Mouse (Mus musculus) liver, embryonic 14.5 days (tissue): Measurements from ENCODE around the gene H2afx. TPM values are rescaled to one million over a fixed set of nuclear protein-coding genes. Genes with fewer than 3 reads are reported as not detected.
"Not testable (repeated sequence)": the region's sequence is repeated elsewhere in the genome, so short reads cannot be mapped to it uniquely, and the experiment has no call there.

Experiments
- ATAC-seq: fragments of 200-750 bp; cut with Nextera tagmentation; 2 replicates; pipeline ENCODE4 v1.8.0; 2017; ENCODE audit warnings: moderate number of reproducible peaks, mild to moderate bottlenecking, moderate library complexity; ENCODE audit not compliant: insufficient read depth
- DNase-seq, 3 experiments: peaks; one replicate each; pipeline ENCODE4 v3.0.0-alpha.2; 2012 to 2013; ENCODE audit warnings: low read depth in 3 of 3, low spot score in 3 of 3
- H3K27ac ChIP-seq: fragments of 300-500 bp; sonication (generic); 2 replicates; pipeline ENCODE4 v1.5.1; 2014; ENCODE audit warnings: moderate library complexity, mild to moderate bottlenecking, control low read depth, inconsistent platforms
- H3K27me3 ChIP-seq: fragments of 300-500 bp; sonication (generic); 2 replicates; pipeline ENCODE4 v1.6.1; 2014; ENCODE audit warnings: mild to moderate bottlenecking, low read length, moderate library complexity; ENCODE audit not compliant: control insufficient read depth, insufficient read depth
- H3K36me3 ChIP-seq: fragments of 300-500 bp; sonication (generic); replicated peaks from 2 replicates; pipeline ENCODE4 v1.6.1; 2014; ENCODE audit warnings: low read depth; ENCODE audit not compliant: control insufficient read depth, insufficient read depth
- H3K4me1 ChIP-seq, 2 experiments: fragments of 200-500 bp in 1 of 2; fragments of 300-500 bp in 1 of 2; sonication (generic) in 1 of 2; replicated peaks; 2 replicates each; pipeline ENCODE4 v1.6.1; 2012 to 2014; ENCODE audit warnings: antibody characterized with exemption in 1 of 2, inconsistent platforms in 1 of 2, low read length in 1 of 2; ENCODE audit not compliant: control insufficient read depth in 2 of 2, insufficient read depth in 2 of 2
- H3K4me2 ChIP-seq: fragments of 300-500 bp; sonication (generic); 2 replicates; pipeline ENCODE4 v1.6.1; 2014; ENCODE audit warnings: low read depth, mild to moderate bottlenecking, control low read depth, moderate library complexity
- H3K4me3 ChIP-seq, 2 experiments: fragments of 200-500 bp in 1 of 2; fragments of 300-500 bp in 1 of 2; sonication (generic) in 1 of 2; 2 replicates each; pipeline ENCODE4 v1.5.1; 2012 to 2014; ENCODE audit warnings: low read depth in 2 of 2, low read length in 2 of 2, mild to moderate bottlenecking in 2 of 2, control low read depth in 1 of 2, inconsistent platforms in 1 of 2, moderate library complexity in 1 of 2; ENCODE audit not compliant: insufficient read depth in 1 of 2
- H3K9ac ChIP-seq: fragments of 300-500 bp; sonication (generic); replicated peaks from 2 replicates; pipeline ENCODE4 v1.6.1; 2014; ENCODE audit warnings: mild to moderate bottlenecking, control low read depth, moderate library complexity
- H3K9me3 ChIP-seq: fragments of 300-500 bp; sonication (generic); 2 replicates; pipeline ENCODE4 v1.6.1; 2016; ENCODE audit warnings: low read length, mixed read lengths; ENCODE audit not compliant: control insufficient read depth
- CTCF ChIP-seq: IDR thresholded peaks from 2 replicates; pipeline ENCODE4 v1.5.1; 2016; ENCODE audit warnings: antibody characterized with exemption, low read depth, control low read depth
- EP300 ChIP-seq: IDR thresholded peaks from 2 replicates; pipeline ENCODE4 v1.6.1; 2016; ENCODE audit warnings: antibody characterized with exemption, low read depth
- WGBS: fragments of 180-500 bp; shearing (Covaris S2); extraction: QIAGEN DNeasy Blood & Tissue Kit; methylation state at CpG from one replicate; pipeline ENCODE4 v1.1.7; 2014; ENCODE audit not compliant: insufficient replicate concordance; 5-methylcytosine and 5-hydroxymethylcytosine counted together
- polyA plus RNA-seq, 2 experiments: library from polyadenylated mRNA; depleted of rRNA in 1 of 2; stranded (reverse) in 1 of 2; unstranded in 1 of 2; fragments of >200 nt; fragmentation: Nextera tagmentation in 1 of 2; extraction: Ambion mirVana in 1 of 2; gene quantifications; 2 replicates each; pipeline versions ENCODE4 v1.2.1 to v1.2.3; 2012 to 2014

H2afx gene
- polyA plus RNA-seq, 2 experiments: 168 to 177 TPM

- peak overlapping the region; percentile 88 to 90 for H3K4me3 ChIP-seq
- peak overlapping the region; percentile 27 for H3K27ac ChIP-seq
- TF ChIP-seq EP300 (no peak), CTCF (no peak)
- peaks cover 31% of the 10 kb centered on the region for H3K36me3 ChIP-seq
- H3K4me1 ChIP-seq: peaks cover 19 to 20% of the 10 kb centered on the region in 2 experiments
- no peaks in the 10 kb centered on the region for H3K9me3 ChIP-seq
- peak overlapping the region; percentile 64 for H3K4me2 ChIP-seq
- ATAC-seq (no peak), DNase-seq (no peak)
- 40% methylated on average over 3 of the region's 3 CpGs for WGBS
- H3K27me3 ChIP-seq: no peaks in the 10 kb centered on the region
- H3K9ac ChIP-seq: peak overlapping the region; percentile 93
Observed at GRCm38 (mm10) chr9:44318826-44319095, 15.7 kb upstream of the H2afx start.

- Histone ChIP-seq H3K4me1 (peaks cover 19 to 20% of the 10 kb centered on the region in 2 experiments), H3K4me3 (peak overlapping the region; percentile 88 to 90), H3K27me3 (no peaks in the 10 kb centered on the region), H3K9me3 (no peaks in the 10 kb centered on the region), H3K36me3 (peaks cover 25% of the 10 kb centered on the region), H3K27ac (peak overlapping the region; percentile 68), H3K4me2 (peak overlapping the region; percentile 64), H3K9ac (peak overlapping the region; percentile 93)
- ATAC-seq (no peak; the same call in 1 of the 2 replicates), DNase-seq (no peak)
- 3% methylated on average over 37 of the region's 37 CpGs for WGBS
- TF ChIP-seq CTCF (no peak), EP300 (no peak)
Observed at GRCm38 (mm10) chr9:44319105-44319886, 15.2 kb upstream of the H2afx start.

GRCm38 (mm10) chr9:44319887-44320798 lies 14.4 kb upstream of the H2afx start, which contains the start of gene C2cd2l:
C2cd2l (minus strand) TSS chr9:44320285.
- H3K27ac ChIP-seq: peak within 1 kb of the TSS; percentile 77
- ATAC-seq (peak; percentile 97), DNase-seq (peak; percentile 94 to 96 (median 95))
- H3K4me2 ChIP-seq: peak within 1 kb of the TSS; percentile 88
- under 1% methylated on average over 67 of the region's 67 CpGs for WGBS
- no peaks in the 10 kb centered on the region for H3K9me3 ChIP-seq
- H3K36me3 ChIP-seq: peaks cover 17% of the 10 kb centered on the region
- H3K9ac ChIP-seq: peak within 1 kb of the TSS; percentile 93
- H3K4me1 ChIP-seq: peaks cover 19 to 20% of the 10 kb centered on the region in 2 experiments
- no peaks in the 10 kb centered on the region for H3K27me3 ChIP-seq
- peak within 1 kb of the TSS; percentile 88 to 90 for H3K4me3 ChIP-seq
- no peak for TF ChIP-seq CTCF
- TF ChIP-seq EP300: peak; percentile 17; the same call in 1 of the 2 replicates

DNA sequence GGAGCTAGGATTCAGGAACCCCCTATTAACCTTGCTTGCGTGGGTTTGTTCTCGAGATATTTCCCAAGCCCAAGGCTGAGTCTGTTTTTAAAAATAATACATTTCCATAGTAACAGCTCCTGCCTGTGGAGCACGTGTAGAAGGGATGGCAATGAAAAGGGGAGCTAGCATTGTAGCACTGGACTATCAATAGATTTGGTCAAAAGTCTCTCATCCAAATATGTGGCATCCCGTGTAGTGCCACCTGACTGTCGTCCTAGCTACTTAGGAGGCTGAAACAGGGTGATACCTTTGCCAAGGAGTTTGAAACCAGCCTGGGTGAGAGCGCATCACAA lies 13.7 kb upstream of the H2afx start:
- DNase-seq (no peak), ATAC-seq (no peak)
- 23% methylated on average over 6 of the region's 6 CpGs for WGBS
- Histone ChIP-seq H3K27ac (peak overlapping the region; percentile 77), H3K36me3 (peaks cover 11% of the 10 kb centered on the region), H3K4me3 (peak overlapping the region; percentile 50 to 88), H3K9me3 (no peaks in the 10 kb centered on the region), H3K27me3 (no peaks in the 10 kb centered on the region), H3K9ac (peak overlapping the region; percentile 49; the same call in 1 of the 2 replicates), H3K4me1 (peaks cover 21 to 23% of the 10 kb centered on the region in 2 experiments), H3K4me2 (peak overlapping the region; percentile 88)
- TF ChIP-seq CTCF: no peak
- no peak for TF ChIP-seq EP300

- H3K27ac ChIP-seq, H3K27me3 ChIP-seq, H3K4me3 ChIP-seq, H3K9ac ChIP-seq, H3K9me3 ChIP-seq, H3K4me2 ChIP-seq, DNase-seq, ATAC-seq, H3K36me3 ChIP-seq: not testable (repeated sequence)
- H3K4me1 ChIP-seq: peaks cover 21 to 27% of the 10 kb centered on the region in 2 experiments
- 49% methylated on average over 4 of the region's 4 CpGs for WGBS
- TF ChIP-seq CTCF: 0 out of 2 replicates have a peak, but pooled peaks have one; percentile 26
Observed at GRCm38 (mm10) chr9:44323656-44324055, 10.8 kb upstream of the H2afx start.
